Mouse (Mus musculus): ENCODE measurements around the gene Timp3.

Gene Timp3

GRCm38 (mm10) chr10:86300293-86301116, at the start of gene Timp3:
Gene Timp3, plus strand, starts transcription at chr10:86300372.
- DNase-seq, result peak; percentile 95

GRCm38 (mm10) chr10:86256221-86256620, 44.0 kb upstream of the Timp3 start:
- DNase-seq, result no peak

- DNase-seq, result no peak
Observed at GRCm38 (mm10) chr10:86257045-86257444, 43.1 kb upstream of the Timp3 start.

- DNase-seq, result no peak
Observed at GRCm38 (mm10) chr10:86258046-86258445, 42.1 kb upstream of the Timp3 start.

GRCm38 (mm10) chr10:86258992-86259391, 41.2 kb upstream of the Timp3 start:
- DNase-seq, result no peak

GRCm38 (mm10) chr10:86261725-86262124, 38.4 kb upstream of the Timp3 start:
- no peak for DNase-seq

- DNase-seq, result peak; percentile 69
Observed at GRCm38 (mm10) chr10:86264618-86265017, 35.6 kb upstream of the Timp3 start.

GRCm38 (mm10) chr10:86270254-86270653, 29.9 kb upstream of the Timp3 start:
- DNase-seq, result no peak

GRCm38 (mm10) chr10:86272826-86273225, 27.3 kb upstream of the Timp3 start:
- peak; percentile 40 for DNase-seq

- DNase-seq, result peak; percentile 81
Observed at GRCm38 (mm10) chr10:86273410-86274191, 26.6 kb upstream of the Timp3 start.

- DNase-seq, result no peak
Observed at GRCm38 (mm10) chr10:86275585-86275984, 24.6 kb upstream of the Timp3 start.

- DNase-seq, result no peak
Observed at GRCm38 (mm10) chr10:86277327-86277726, 22.8 kb upstream of the Timp3 start.

GRCm38 (mm10) chr10:86278481-86278880, 21.7 kb upstream of the Timp3 start:
- DNase-seq, result no peak

GRCm38 (mm10) chr10:86279579-86280168, 20.5 kb upstream of the Timp3 start:
- DNase-seq, result no peak

GRCm38 (mm10) chr10:86281238-86281637, 18.9 kb upstream of the Timp3 start:
- no peak for DNase-seq

- no peak for DNase-seq
Observed at GRCm38 (mm10) chr10:86286508-86286907, 13.7 kb upstream of the Timp3 start.

- peak; percentile 83 for DNase-seq
Observed at GRCm38 (mm10) chr10:86290109-86290771, 9.9 kb upstream of the Timp3 start.

- DNase-seq, result no peak
Observed at GRCm38 (mm10) chr10:86293880-86294279, 6.3 kb upstream of the Timp3 start.

GRCm38 (mm10) chr10:86294599-86295365, 5.4 kb upstream of the Timp3 start:
- peak; percentile 66 for DNase-seq

GRCm38 (mm10) chr10:86295454-86296098, 4.6 kb upstream of the Timp3 start:
- DNase-seq, result no peak

- peak; percentile 86 for DNase-seq
Observed at GRCm38 (mm10) chr10:86296111-86296510, 4.1 kb upstream of the Timp3 start.

GRCm38 (mm10) chr10:86297307-86297706, 2.9 kb upstream of the Timp3 start:
- DNase-seq, result no peak

All from kidney, postnatal 10 days (tissue).